Mouse (Mus musculus): ENCODE measurements around the gene Alg2. TPM values are rescaled to one million over a fixed set of nuclear protein-coding genes. Genes with fewer than 3 reads are reported as not detected.

Alg2 gene
- polyA plus RNA-seq, 1 experiment from 2014 or later, result 25.4 TPM

DNA sequence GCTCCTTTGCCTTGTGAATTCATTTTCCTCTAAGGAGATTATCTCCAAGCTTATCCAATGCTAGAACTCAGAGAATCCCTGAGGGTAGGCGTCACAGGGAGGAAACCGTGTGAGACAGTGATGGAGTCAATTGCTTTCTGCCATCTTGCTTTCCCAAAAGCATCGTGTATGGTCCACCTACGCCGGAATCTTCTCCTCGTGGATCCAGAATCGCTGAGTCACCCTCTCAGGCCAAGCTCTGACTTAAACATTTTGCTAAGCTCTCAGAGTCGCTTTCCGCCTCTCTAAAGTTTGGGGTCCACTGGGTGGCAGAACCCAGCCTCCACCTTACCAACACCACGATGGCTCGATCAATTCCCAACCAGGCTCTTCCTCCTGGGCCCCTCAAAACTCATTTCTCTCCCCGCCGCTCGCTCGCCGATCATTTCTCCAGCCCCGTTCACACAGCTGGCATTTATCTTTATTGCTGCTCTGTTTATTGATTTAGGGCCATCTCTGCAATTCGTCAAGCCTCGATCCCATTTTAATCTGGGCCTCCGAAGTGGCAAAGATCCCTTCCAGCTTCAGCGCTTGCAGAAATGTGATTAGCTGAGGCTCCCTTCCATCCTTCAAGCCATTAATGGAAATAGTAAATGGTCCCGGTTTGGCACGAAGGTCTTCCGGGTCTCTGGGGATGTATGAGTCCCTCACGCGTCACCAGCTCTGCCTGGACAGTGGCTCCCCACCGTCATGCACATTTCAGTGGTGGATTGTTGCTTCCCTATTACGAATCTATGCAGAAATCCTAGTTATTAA, 38.4 kb downstream of the Alg2 start:
- Histone ChIP-seq H3K79me2 (ENCODE audit: inconsistent target) (no peaks in the 10 kb centered on the region), H3K36me3 (ENCODE audit: inconsistent target) (no peaks in the 10 kb centered on the region), H3K4me3 (ENCODE audit: inconsistent target) (no peak overlapping the region), H3K27ac (no peak overlapping the region)
- WGBS (ENCODE audit: missing documents), result 79% methylated on average over 28 of the region's 28 CpGs

DNA sequence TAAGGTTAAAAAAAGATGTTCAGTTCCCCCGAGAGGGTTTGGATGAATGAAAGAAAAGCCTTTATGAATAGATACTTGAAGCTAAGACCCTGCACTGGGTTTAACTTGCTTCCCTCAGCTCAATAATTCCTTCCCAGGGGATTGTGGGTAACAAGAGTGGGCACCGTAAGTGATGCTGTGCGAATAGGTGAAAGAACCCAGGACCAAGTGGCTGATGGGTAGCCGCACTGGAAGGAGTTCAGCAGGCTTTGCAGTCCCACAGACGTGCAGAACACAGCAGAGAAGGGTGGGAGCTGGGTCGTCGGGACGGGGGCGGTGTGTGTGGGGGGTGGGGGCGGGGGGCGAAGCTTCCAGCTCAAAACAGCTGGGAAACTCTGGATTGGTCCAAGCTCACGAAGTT, 39.0 kb downstream of the Alg2 start:
- H3K27ac ChIP-seq, result no peak overlapping the region
- no peaks in the 10 kb centered on the region for H3K36me3 ChIP-seq (ENCODE audit: inconsistent target)
- H3K4me3 ChIP-seq (ENCODE audit: inconsistent target), result no peak overlapping the region
- no peaks in the 10 kb centered on the region for H3K79me2 ChIP-seq (ENCODE audit: inconsistent target)
- 87% methylated on average over 12 of the region's 12 CpGs for WGBS (ENCODE audit: missing documents)

DNA sequence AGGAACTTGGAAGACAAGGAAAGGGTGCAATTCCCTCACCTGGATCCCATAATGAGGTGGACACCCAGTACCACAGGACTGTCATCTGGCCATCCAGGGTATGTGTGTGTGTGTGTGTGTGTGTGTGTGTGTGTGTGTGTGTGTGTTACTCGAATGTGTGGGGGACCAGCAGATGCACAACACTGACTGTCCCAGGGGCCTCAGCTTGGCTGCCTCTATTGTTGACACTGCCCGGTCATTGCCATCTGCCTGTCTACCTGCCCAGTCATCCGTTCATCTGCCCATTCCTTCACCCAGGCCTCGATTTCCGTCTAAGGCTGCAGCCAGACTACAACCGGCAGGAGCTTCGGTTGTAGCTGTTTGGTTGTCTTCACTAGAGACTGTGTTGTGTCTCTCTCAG, 41.4 kb downstream of the Alg2 start:
- Histone ChIP-seq H3K36me3 (ENCODE audit: inconsistent target) (no peaks in the 10 kb centered on the region), H3K4me3 (ENCODE audit: inconsistent target) (no peak overlapping the region), H3K27ac (no peak overlapping the region), H3K79me2 (ENCODE audit: inconsistent target) (no peaks in the 10 kb centered on the region)
- WGBS (ENCODE audit: missing documents), result 88% methylated on average over 6 of the region's 7 CpGs

DNA sequence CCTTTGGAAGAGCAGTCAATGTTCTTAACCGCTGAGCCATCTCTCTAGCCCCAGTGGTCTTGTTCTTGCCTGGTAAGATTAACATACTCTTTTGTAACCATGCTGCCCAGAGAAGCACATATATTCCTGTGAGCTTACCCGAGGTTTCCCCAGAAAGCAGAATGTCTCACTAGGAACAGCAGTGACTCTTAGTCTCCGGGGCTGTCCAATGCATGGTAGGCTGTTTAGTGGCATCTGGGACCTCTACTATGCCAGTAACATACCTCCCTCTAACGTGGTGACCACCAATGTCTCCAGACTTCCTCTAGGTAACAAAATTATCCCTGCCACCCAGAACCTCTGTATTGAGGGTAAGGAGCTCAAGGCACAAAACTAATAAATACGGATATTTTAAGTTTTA, 43.1 kb downstream of the Alg2 start:
- H3K4me3 ChIP-seq (ENCODE audit: inconsistent target), result no peak overlapping the region
- WGBS (ENCODE audit: missing documents), result 87% methylated on average over 5 of the region's 5 CpGs

DNA sequence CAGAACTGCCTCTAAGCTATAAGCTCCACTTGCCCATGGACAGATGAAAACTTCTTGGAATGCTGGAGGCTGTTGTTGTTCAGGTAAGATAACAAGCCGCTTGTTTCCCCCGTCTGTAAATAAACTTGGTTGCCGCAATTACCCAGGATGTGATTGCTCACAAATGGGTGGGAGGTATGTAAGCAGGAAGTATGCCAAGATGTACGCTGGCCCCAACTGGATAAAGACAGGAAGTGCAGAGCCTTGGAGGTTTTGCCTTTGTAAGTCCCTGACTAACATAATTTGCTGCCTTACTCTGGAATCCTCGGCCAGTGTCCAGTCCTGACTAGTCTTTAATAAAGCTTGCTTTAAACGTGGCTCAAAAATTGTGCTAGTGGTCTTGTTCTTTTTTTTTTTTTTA, 43.6 kb downstream of the Alg2 start:
- Histone ChIP-seq H3K79me2 (ENCODE audit: inconsistent target) (no peaks in the 10 kb centered on the region), H3K27ac (no peak overlapping the region), H3K4me3 (ENCODE audit: inconsistent target) (no peak overlapping the region), H3K36me3 (ENCODE audit: inconsistent target) (no peaks in the 10 kb centered on the region)
- WGBS (ENCODE audit: missing documents), result 59% methylated on average over 6 of the region's 6 CpGs

More for the DNA sequence above, 43.1 kb downstream of the Alg2 start:
- H3K36me3 ChIP-seq (ENCODE audit: inconsistent target), result no peaks in the 10 kb centered on the region
- H3K79me2 ChIP-seq (ENCODE audit: inconsistent target), result no peaks in the 10 kb centered on the region
- no peak overlapping the region for H3K27ac ChIP-seq

DNA sequence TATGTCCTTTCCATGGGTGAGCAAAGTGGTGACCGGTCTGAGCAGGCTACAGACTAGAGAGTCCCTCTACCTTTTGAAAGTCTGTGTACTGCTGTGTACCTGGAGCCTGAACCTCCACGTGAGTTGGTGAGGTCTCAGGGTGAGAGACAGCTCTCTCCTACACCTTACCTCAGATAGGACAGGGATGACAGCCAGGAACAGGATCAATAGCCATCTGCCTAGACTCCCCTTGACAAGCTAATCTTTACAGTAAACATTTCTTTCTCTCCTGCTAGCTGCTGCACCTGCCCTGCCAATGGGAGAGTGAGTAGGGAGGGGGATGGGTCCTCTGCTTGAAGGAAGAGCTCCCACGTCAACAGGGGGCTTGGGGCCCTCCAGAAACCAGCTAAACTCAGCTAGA, 46.5 kb downstream of the Alg2 start:
- H3K36me3 ChIP-seq (ENCODE audit: inconsistent target), result no peaks in the 10 kb centered on the region
- no peak overlapping the region for H3K4me3 ChIP-seq (ENCODE audit: inconsistent target)
- H3K79me2 ChIP-seq (ENCODE audit: inconsistent target), result no peaks in the 10 kb centered on the region
- H3K27ac ChIP-seq, result no peak overlapping the region
- 94% methylated on average over 3 of the region's 3 CpGs for WGBS (ENCODE audit: missing documents)

DNA sequence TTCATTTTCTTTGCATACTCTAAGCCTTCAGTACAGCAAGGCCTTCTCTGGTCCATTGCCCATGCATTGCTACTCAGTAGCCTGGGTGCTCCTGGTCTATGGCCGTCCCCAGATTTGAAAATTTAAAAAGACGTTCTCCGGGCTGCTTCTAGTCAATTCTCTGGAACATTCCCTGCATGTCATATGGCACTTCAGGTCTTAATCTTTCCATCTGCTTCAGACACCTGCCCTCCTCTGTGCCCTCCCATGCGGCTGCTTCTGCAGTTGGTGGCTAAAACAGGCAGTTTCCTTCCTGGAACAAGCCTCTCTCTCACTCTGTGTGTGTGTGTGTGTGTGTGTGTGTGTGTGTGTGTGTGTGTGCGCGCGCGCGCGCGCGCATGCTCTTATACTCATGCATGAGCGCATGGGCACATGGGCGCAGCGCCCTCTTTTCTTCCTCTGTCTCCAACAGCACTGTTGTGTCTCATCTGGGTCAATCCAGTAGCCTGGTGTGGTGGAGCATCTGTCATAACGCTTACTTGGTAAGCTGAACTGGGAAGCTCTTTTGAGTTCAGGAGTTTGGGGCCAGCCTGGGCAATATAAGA, 48.8 kb downstream of the Alg2 start:
- no peak overlapping the region for H3K4me3 ChIP-seq (ENCODE audit: inconsistent target)
- H3K36me3 ChIP-seq (ENCODE audit: inconsistent target), result no peaks in the 10 kb centered on the region
- no peak overlapping the region for H3K27ac ChIP-seq
- WGBS (ENCODE audit: missing documents), result 42% methylated on average over 8 of the region's 16 CpGs
- H3K79me2 ChIP-seq (ENCODE audit: inconsistent target), result no peaks in the 10 kb centered on the region

DNA sequence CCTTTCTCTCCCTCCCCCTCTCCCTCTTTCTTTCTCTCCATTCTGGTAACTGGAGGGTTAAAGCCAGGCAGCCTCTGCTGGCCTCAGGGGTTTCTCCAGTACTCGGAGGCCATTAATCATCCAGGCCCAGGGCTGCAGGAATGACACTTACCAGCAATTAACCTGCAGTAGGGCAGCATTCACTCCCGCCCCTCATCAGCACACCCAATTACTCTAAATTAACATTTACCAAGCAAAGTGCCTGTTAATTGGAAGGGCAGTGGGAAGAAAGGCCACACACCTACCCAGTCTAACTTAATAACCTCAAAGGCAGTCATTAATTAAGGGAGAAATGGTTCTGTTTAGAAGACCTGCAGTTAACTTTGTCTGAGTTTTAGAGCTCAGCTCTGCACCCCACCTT, 49.8 kb downstream of the Alg2 start:
- Histone ChIP-seq H3K79me2 (ENCODE audit: inconsistent target) (no peaks in the 10 kb centered on the region), H3K4me3 (ENCODE audit: inconsistent target) (no peak overlapping the region), H3K27ac (no peak overlapping the region), H3K36me3 (ENCODE audit: inconsistent target) (no peaks in the 10 kb centered on the region)
- WGBS (ENCODE audit: missing documents), result 83% methylated on average over 1 of the region's 2 CpGs

DNA sequence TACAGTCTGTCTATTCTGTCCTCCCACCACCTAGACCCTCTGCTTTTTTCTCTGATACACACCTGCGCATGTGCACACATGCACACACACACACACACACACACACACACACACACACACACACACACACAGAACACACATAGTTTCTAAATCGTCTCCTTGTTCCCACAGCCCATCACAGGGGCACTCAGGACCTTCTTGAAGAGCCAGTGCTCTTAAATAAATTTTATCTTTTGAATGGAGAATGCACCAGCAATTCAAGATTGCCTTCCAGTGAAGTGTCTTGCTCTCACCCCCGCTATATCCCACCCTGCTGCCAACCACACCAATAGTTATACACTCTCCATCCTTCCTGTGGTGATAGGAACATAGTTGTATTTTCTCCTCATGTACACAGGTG, 51.2 kb downstream of the Alg2 start:
- no peak overlapping the region for H3K4me3 ChIP-seq (ENCODE audit: inconsistent target)
- no peak overlapping the region for H3K27ac ChIP-seq
- no peaks in the 10 kb centered on the region for H3K79me2 ChIP-seq (ENCODE audit: inconsistent target)
- 92% methylated on average over 2 of the region's 3 CpGs for WGBS (ENCODE audit: missing documents)
- H3K36me3 ChIP-seq (ENCODE audit: inconsistent target), result no peaks in the 10 kb centered on the region

DNA sequence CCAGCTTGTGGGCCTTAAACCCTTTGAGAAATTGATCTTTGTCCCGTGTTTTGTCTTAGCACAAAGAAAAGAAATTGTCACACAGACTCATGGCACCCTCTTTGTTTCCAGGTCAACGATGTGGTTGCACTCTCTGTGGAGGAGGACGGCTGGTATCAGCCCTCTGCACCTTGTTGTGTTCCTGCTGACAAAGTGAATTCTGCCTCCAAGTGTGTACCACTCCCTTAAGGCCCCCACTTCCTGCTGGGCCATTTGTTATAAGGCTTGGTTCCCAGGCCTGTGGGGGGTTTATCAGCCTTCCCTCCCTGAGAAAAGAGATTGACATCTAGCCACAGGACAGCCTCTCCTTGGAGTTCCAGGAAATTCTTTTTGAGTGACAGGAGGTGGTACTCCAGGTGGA, 51.9 kb downstream of the Alg2 start:
- WGBS (ENCODE audit: missing documents), result 29% methylated on average over 3 of the region's 3 CpGs
- no peaks in the 10 kb centered on the region for H3K79me2 ChIP-seq (ENCODE audit: inconsistent target)
- no peak overlapping the region for H3K4me3 ChIP-seq (ENCODE audit: inconsistent target)
- no peaks in the 10 kb centered on the region for H3K36me3 ChIP-seq (ENCODE audit: inconsistent target)
- no peak overlapping the region for H3K27ac ChIP-seq

DNA sequence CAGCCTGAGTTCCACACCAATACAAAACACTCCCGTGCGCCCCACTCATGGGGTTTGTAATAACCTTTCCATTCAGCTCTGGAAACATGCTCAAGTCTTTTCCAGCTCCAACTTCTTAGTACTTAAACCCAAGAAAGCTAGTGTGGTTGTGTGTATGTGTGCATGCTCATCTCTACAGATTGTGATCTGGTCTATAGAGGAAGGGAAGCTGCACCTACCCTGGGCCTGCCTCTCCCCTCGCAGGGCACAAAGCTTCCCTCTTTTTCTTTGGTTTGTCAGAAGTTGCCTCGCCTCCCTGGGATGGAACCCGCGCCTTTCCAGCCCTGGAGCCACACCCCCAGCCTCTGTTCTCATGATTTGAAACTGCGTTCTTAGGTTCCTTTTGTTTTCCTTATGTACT, 53.9 kb downstream of the Alg2 start:
- Histone ChIP-seq H3K4me3 (ENCODE audit: inconsistent target) (no peak overlapping the region), H3K79me2 (ENCODE audit: inconsistent target) (no peaks in the 10 kb centered on the region), H3K27ac (no peak overlapping the region), H3K36me3 (ENCODE audit: inconsistent target) (no peaks in the 10 kb centered on the region)
- WGBS (ENCODE audit: missing documents), result 76% methylated on average over 5 of the region's 7 CpGs

DNA sequence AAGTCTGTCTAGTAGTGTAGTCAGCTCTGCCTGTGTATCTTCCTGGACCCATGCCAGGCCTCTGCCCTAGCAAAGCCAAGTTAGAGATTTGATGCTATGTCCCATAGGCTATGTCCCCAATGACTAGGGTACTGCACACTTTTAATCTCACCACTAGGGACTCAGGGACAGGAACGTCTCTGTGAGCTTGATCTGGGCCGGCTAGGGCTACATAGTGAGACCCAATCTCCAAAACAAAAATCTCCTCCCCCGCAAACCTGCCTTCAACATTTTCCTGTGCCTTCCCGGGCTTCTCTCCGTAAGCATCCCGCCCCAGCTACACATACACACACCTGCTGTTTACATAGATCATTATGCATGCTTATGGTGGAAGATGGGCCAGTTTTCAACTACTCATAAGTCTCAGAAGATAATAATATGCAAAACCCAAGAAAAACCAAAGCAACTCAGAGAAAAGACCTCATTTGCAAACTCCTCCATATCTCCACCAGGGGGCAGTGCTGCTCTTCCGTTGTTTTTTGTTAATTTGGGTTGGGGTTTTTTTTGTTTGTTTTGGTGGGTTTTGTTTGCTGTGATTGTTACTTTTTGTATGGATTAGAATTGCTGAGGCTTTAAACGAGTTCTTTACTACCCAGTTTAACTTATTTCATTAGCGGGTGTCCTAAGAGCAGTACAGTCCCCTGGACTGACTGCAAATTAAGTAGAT, 54.7 kb downstream of the Alg2 start:
- 39% methylated on average over 9 of the region's 9 CpGs for WGBS (ENCODE audit: missing documents)
- no peak overlapping the region for H3K4me3 ChIP-seq (ENCODE audit: inconsistent target)
- no peak overlapping the region for H3K27ac ChIP-seq
- no peaks in the 10 kb centered on the region for H3K36me3 ChIP-seq (ENCODE audit: inconsistent target)
- H3K79me2 ChIP-seq (ENCODE audit: inconsistent target), result no peaks in the 10 kb centered on the region

DNA sequence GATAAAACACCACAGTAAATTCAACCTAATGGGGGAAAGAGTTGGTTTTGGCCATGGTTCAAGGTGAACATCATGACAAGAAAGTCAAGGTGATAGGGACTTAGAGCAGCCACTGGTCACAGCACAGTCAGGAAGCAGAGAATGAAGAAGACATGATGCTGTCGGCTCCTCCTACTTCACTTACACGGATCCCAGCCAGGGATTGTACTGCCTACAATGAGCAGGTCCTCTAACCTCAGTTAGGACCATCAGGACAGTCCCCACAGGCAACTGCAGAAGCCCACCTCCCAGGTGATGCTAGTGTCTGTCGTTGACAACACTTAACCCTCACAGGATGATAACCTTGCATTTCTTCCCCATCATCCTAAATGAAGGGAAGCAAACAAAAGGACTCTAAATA, 56.3 kb downstream of the Alg2 start:
- H3K36me3 ChIP-seq (ENCODE audit: inconsistent target), result peaks cover 6% of the 10 kb centered on the region; the same call in 1 of the 2 replicates
- H3K4me3 ChIP-seq (ENCODE audit: inconsistent target), result no peak overlapping the region
- no peaks in the 10 kb centered on the region for H3K79me2 ChIP-seq (ENCODE audit: inconsistent target)
- WGBS (ENCODE audit: missing documents), result 75% methylated on average over 3 of the region's 3 CpGs
- no peak overlapping the region for H3K27ac ChIP-seq

Data from macrophage (primary cell).